Mouse (Mus musculus) Muller cell, postnatal 12 days (primary cell): ENCODE results near the gene Ch25h.

Experiments used
- DNase-seq: peaks from one replicate; pipeline ENCODE4 v3.0.0-alpha.2; 2015; ENCODE audit errors: inconsistent ontology term

Gene Ch25h

DNA sequence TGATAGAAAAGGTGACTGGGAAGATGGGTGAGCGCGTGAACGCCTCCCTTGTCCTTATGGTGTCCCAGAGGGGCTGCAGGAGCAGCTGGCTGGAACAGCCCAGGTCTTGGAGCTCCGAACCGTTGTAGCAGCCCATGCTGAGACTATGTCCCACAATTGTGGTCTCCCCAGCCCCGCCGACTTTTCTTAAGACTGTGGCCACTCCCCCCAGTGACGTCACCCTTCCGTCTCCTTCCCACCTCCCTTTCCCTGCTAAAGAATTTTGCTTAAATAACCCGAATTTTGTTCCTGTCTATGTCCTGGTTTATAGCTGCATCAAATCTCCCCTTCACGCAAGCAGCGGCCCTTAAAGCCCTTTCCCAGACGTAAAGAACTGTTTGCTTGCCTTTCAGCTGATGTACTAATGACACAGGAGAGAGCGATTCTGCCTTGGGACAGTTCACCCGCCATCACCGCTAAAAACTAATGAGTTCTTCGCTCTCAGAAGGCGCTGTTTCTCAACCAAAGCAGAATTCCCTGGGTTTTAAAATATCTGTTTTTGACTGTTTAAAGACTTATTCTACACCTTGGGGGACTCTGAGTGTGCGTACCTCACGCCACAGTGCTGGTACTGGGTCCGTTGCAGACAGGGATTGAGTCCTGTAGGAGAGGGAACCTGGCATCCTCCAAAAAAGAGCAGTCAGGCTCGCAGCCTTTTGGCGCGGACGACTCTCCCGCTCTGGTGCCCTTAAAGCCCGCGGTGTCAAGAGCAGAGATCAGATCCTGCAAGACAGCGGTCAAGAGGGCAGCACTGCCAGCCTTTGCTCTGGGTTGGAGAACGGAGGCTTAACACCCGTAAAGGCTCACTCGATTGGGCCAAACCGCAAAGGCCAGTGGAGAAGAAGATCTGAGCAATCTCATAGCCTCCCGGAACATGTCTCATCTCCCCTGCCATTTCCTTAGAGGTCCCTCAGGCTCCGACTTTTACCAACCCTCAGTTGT, at the start of gene Ch25h:
TSS of gene Ch25h (minus strand) at position 174 of the 981 bp plus-strand sequence.
- DNase-seq, result peak; percentile 59

GRCm38 (mm10) chr19:34524646-34525045, 49.7 kb upstream of the Ch25h start:
- no peak for DNase-seq

DNA sequence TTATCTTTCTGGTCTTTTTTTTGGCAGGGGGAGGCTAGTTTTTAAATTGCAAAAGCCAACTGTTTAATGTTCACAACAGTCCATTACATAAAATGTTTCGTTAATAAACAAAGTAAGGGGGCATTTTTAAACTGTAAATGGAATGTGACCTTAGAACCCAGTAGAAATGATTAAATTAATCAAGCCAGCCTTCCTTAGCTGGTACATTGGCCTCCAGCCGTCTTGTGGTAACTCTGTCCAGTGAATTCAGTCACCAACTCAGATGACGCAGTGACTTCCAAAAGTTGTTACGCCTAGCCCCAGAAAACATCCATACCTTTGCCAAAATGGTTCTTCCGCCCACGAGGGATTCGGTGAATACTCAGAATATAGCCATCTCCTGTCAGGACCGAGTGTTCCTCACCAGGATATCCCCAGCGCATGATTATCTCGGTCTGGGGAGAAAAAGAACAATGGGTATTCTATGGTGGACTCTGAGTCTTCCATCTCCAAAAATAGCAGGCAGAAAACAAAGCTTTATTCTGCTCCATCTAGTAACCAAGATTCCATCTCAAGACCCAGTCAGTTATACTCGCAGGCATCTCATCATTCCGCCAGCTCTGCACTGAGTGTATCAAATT, 48.3 kb upstream of the Ch25h start:
- peak; percentile 63 for DNase-seq

DNA sequence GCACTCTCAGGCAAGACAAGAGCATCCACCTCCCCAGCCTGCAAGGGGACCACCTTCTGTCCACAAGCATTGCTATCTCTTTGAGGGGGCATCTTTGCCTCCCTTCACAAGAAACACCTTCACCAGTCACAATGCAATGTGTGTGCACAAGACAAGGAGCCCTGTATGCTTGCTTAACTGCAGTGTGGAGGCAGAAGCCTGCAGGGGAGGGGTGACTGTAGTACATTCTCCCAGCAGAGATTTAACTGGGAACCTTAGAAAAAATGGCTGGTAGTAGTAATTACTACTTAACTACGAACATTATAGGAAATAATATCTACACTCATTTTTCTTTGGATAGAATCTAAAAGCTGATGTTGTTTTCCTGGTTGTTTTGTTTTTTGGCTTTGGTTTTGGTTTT, 47.0 kb upstream of the Ch25h start:
- no peak for DNase-seq

DNA sequence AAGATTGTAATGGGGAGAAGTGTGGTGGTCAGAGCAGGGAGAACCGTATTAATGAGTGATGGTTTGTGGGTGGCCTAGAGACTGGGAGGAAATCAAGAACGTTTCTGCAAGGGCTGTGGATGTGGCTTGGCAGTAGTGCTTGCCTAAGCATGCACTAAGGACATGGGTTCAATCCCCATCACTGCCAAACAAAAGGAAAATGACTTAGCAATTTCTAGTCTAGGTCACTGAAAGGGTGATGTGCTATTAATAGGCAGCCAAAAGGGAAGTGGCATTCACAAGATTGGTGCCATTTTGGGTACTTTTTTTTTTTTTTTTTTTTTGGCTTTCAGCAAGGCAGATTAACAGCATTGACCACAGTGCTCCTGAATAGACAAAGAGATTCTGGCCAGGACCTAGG, 46.4 kb upstream of the Ch25h start:
- no peak for DNase-seq

DNA sequence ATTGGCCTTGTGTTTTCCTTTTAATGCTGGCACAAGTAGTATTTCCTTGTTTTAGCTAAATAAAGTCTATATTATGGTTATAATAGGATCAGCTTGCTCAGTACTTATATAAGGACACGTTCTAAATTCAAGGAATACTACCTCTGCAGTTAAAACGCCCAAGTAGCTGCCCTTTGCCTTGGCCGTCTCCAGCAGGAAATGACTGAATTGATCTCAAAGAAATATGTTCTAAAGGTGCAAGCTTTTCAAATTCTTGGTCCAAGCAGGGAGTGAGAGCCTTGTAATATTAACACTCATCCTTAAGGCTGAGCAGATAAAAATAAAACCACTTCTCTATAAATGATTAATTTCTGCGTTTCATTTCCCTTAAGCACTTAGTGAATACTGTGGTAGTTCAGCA, 45.1 kb upstream of the Ch25h start:
- DNase-seq, result no peak

DNA sequence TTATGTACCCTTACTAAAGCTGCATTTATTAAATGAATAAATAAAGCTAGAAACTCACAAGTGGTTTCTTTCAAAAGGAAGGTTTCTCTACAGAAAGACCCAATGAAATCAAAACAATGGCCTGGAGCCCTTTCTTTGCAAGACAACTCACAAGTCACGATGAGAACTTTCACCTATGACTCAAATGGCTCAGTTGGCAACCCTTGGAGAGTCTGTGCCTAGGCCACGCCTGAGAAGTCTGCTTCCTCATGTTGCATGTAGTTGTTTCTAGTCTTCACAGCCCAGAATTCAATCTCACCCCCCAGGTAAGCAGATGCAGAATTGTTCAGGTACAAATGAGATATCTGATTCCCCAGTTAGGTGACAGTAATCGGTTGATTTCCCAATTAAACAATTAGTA, 44.7 kb upstream of the Ch25h start:
- no peak for DNase-seq

- peak; percentile 71 for DNase-seq
Observed at GRCm38 (mm10) chr19:34518786-34519185, 43.8 kb upstream of the Ch25h start.

GRCm38 (mm10) chr19:34517812-34518594, 43.0 kb upstream of the Ch25h start:
- peak; percentile 79 for DNase-seq

DNA sequence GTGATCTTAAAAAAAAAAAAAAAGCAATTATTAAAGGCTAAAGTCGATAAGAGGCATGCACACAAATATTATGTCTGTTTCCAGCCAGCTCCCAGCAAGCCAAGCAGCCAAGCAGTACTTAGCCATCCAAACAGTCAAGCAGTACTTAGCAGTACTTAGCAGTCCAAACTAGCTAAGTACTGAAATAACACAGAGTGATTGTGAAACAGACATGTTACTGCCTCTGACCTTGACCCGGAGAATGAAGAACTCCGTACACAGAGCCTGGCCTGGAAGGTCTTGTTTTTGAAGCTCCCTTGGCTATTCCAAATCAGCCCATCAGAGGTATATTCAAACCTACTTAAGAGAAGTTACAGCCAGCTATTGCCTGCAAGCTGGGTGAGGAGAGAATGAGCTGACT, 42.2 kb upstream of the Ch25h start:
- no peak for DNase-seq

DNA sequence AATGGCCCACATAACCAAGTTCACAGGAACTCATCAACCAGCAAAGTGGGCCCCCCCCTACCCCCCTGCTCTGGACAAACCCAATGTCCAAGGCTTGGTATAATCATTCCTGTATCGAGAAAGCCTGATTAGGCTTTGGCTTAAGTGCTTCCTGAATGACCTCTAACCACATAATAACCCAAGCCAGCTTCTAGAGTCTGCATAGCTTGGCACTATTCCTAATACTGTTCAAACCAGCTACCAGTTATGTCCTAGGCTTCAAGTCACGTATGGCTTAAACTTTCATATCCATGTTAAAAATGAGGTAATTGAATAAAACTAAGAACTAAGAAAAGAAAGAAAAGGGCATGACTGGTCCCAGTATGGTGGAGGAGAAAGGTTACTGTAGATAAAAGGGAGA, 41.4 kb upstream of the Ch25h start:
- peak; percentile 34 for DNase-seq

GRCm38 (mm10) chr19:34515681-34516080, 40.7 kb upstream of the Ch25h start:
- DNase-seq, result no peak

GRCm38 (mm10) chr19:34511528-34511927, 36.6 kb upstream of the Ch25h start:
- no peak for DNase-seq

- no peak for DNase-seq
Observed at GRCm38 (mm10) chr19:34510717-34511116, 35.8 kb upstream of the Ch25h start.

DNA sequence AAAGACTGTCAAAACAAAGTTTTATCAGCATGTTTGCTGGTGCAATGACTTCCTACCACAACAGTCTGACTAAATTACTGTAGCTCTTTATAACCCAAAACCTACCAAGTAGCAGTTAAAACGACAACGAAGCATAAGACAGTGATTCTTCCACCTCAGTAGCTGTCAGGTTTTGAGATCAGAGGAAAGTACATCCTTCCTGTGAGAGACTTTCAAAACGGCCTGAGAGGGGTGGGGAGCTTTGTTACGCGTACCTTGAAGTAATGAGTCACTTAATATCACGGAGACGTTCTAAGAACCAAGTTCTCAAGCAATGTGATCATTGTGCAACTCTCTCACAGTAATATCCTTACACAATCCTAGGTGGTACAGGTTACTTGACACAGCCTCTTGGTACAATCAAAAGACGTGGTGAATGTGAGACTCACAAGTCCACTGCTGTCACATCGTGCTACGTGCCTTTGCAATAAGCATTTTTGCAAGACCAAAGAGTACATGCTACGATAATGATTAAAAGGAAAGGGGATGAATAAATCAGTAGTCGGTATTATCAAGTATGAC, 30.3 kb upstream of the Ch25h start:
- no peak for DNase-seq

GRCm38 (mm10) chr19:34500763-34501162, 25.8 kb upstream of the Ch25h start:
- peak; percentile 79 for DNase-seq

DNA sequence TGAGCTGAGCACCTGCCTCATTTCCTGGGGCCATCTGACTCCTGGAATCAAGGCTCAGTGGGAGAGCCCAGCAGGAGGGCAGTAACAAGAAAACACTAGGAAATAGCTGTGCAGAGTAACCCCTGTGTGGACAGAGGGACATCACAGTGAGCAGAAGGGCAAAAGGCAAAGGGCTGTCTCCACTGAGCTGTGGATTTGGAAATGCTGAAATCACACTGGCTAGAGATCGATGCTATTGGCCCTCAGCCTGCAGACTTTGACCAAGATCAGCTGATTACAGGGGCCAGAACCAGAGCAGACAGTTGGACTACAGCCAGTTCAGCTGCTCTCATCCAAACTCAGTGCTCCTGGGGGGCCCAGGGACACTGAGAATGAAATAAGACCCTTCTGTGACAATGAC, 21.4 kb upstream of the Ch25h start:
- no peak for DNase-seq

GRCm38 (mm10) chr19:34493859-34494258, 18.9 kb upstream of the Ch25h start:
- no peak for DNase-seq

- DNase-seq, result peak; percentile 53
Observed at GRCm38 (mm10) chr19:34483547-34483946, 8.6 kb upstream of the Ch25h start.

DNA sequence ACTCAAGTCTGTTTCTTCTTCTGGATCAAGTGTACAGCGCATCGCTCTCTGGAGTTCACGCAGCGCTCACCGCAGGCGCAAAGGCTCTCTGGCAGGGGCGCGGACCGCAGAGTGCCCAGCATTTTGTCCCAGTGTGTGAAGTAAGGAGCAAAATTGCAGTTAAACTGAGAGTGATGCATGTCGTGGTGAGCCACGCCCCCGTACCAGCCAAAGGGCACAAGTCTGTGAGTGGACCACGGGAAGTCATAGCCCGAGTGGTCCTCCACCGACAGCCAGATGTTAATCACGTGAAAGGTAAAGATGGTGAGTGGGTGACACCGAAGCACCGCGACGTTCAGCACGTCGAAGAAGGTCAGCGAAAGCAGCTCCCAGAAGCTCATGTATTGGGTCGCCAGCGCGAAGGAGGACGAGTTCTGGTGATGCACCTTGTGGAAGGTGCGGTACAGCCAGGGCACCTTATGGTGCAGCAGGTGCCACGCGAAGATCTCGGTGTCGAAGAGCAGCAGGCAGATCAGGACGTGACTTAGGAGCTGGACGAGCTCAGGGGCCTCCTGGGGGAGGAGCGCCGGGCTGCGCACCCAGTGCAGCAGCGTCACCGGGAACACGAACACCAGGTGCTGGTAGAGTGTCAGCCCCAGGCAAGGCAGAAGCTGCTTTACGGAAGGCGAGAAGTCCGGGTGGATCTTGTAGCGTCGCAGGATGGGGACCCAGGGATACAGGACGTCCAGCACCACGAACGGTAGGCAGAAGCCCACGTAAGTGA, 555 bp downstream of the Ch25h start:
- peak; percentile 12 for DNase-seq

- DNase-seq, result no peak
Observed at GRCm38 (mm10) chr19:34471703-34472102, 3.3 kb downstream of the Ch25h start.
